Mouse (Mus musculus) MEL (cell line): Measurements from ENCODE around the gene Il17re. TPM values are rescaled to one million over a fixed set of nuclear protein-coding genes. Genes with fewer than 3 reads are reported as not detected.
A peak's percentile ranks its signal among the peaks of the same experiment; 100 is the strongest.

Source experiments
- DNase-seq: peaks from one replicate; pipeline ENCODE4 v3.0.0; 2011; ENCODE audit warnings: low read depth, low spot score
- H3K27ac ChIP-seq: 2 replicates; pipeline ENCODE4 v1.5.1; 2012; ENCODE audit warnings: low read depth, mild to moderate bottlenecking, control low read depth, low read length, moderate library complexity; ENCODE audit not compliant: control insufficient read depth
- H3K27me3 ChIP-seq, 2 experiments: fragments of 150-350 bp in 1 of 2; sonication (generic) in 1 of 2; 2 replicates each; pipeline ENCODE4 v1.6.1; 2012; ENCODE audit warnings: low read length in 2 of 2, mild to moderate bottlenecking in 2 of 2, improper control_type of control experiment in 1 of 2, moderate library complexity in 1 of 2; ENCODE audit not compliant: insufficient read depth in 2 of 2, control insufficient read depth in 1 of 2
- H3K36me3 ChIP-seq, 2 experiments: 2 replicates each; pipeline ENCODE4 v1.6.1; 2012 to 2014; ENCODE audit warnings: low read length in 2 of 2, improper control_type of control experiment in 1 of 2, inconsistent platforms in 1 of 2, mild to moderate bottlenecking in 1 of 2; ENCODE audit not compliant: insufficient read depth in 2 of 2, control insufficient read depth in 1 of 2
- H3K4me1 ChIP-seq, 2 experiments: fragments of 150-350 bp in 1 of 2; sonication (generic) in 1 of 2; 2 replicates each; pipeline ENCODE4 v1.6.1; 2012; ENCODE audit warnings: low read length in 2 of 2, improper control_type of control experiment in 1 of 2, mild to moderate bottlenecking in 1 of 2; ENCODE audit not compliant: insufficient read depth in 2 of 2, control insufficient read depth in 1 of 2
- H3K4me3 ChIP-seq, 2 experiments: fragments of 150-350 bp in 1 of 2; sonication (generic) in 1 of 2; 2 replicates each; pipeline ENCODE4 v1.5.1; 2012; ENCODE audit warnings: low read depth in 2 of 2, low read length in 2 of 2, mild to moderate bottlenecking in 2 of 2, moderate library complexity in 2 of 2, control low read depth in 1 of 2, improper control_type of control experiment in 1 of 2; ENCODE audit not compliant: control insufficient read depth in 1 of 2, insufficient read depth in 1 of 2
- H3K79me2 ChIP-seq: 2 replicates; pipeline ENCODE4 v1.6.1; 2012; ENCODE audit warnings: mild to moderate bottlenecking, low read length, moderate library complexity; ENCODE audit not compliant: control insufficient read depth, poor library complexity, insufficient read depth
- H3K9ac ChIP-seq: 2 replicates; pipeline ENCODE4 v1.6.1; 2012; ENCODE audit warnings: low read depth, mild to moderate bottlenecking, control low read depth, low read length, moderate library complexity; ENCODE audit not compliant: control insufficient read depth, poor library complexity, severe bottlenecking
- H3K9me3 ChIP-seq: fragments of 150-350 bp; sonication (generic); replicated peaks from 2 replicates; pipeline ENCODE4 v1.6.1; 2012; ENCODE audit warnings: mild to moderate bottlenecking, low read length, improper control_type of control experiment, moderate library complexity; ENCODE audit not compliant: insufficient read depth
- ELF1 ChIP-seq: IDR thresholded peaks from 2 replicates; pipeline ENCODE4 v1.6.1; 2014; ENCODE audit warnings: low read depth, mild to moderate bottlenecking, inconsistent platforms, low read length, improper control_type of control experiment, moderate library complexity
- ETS1 ChIP-seq: IDR thresholded peaks from 2 replicates; pipeline ENCODE4 v1.6.1; 2012; ENCODE audit warnings: low read depth, mild to moderate bottlenecking, inconsistent platforms, low read length, improper control_type of control experiment, moderate library complexity
- HCFC1 ChIP-seq: IDR thresholded peaks from 2 replicates; pipeline ENCODE4 v1.6.1; 2012; ENCODE audit warnings: low read depth, mild to moderate bottlenecking, inconsistent platforms, low read length, improper control_type of control experiment, moderate library complexity
- JUND ChIP-seq: IDR thresholded peaks from 2 replicates; pipeline ENCODE4 v1.6.1; 2011; ENCODE audit warnings: low read depth, mild to moderate bottlenecking, improper control_type of control experiment, low read length
- MAFK ChIP-seq: IDR thresholded peaks from 2 replicates; pipeline ENCODE4 v1.6.1; 2011; ENCODE audit warnings: low read depth, mild to moderate bottlenecking, low read length, improper control_type of control experiment, borderline replicate concordance
- MAX ChIP-seq: IDR thresholded peaks from 2 replicates; pipeline ENCODE4 v1.6.1; 2011; ENCODE audit warnings: low read length, improper control_type of control experiment
- MAZ ChIP-seq: IDR thresholded peaks from 2 replicates; pipeline ENCODE4 v1.6.1; 2012; ENCODE audit warnings: low read depth, mild to moderate bottlenecking, inconsistent platforms, low read length, improper control_type of control experiment
- MEF2A ChIP-seq: IDR thresholded peaks from 2 replicates; pipeline ENCODE4 v1.6.1; 2014; ENCODE audit warnings: low read depth, mild to moderate bottlenecking, inconsistent platforms, low read length, improper control_type of control experiment; ENCODE audit not compliant: poor library complexity, insufficient replicate concordance, severe bottlenecking; ENCODE audit errors: extremely low read depth
- MXI1 ChIP-seq: IDR thresholded peaks from 2 replicates; pipeline ENCODE4 v1.6.1; 2011; ENCODE audit warnings: mild to moderate bottlenecking, low read depth, low read length, improper control_type of control experiment
- MYB ChIP-seq: IDR thresholded peaks from 2 replicates; pipeline ENCODE4 v1.6.1; 2011; ENCODE audit warnings: mild to moderate bottlenecking, low read depth, low read length, improper control_type of control experiment
- NELFE ChIP-seq: IDR thresholded peaks from 2 replicates; pipeline ENCODE4 v1.6.1; 2011; ENCODE audit warnings: low read depth, low read length, improper control_type of control experiment
- NRF1 ChIP-seq: IDR thresholded peaks from 2 replicates; pipeline ENCODE4 v1.6.1; 2014; ENCODE audit warnings: low read depth, mild to moderate bottlenecking, inconsistent platforms, low read length, improper control_type of control experiment, moderate library complexity; ENCODE audit not compliant: poor library complexity, insufficient read depth, severe bottlenecking
- POLR2A ChIP-seq, 2 experiments: IDR thresholded peaks; 2 replicates each; pipeline ENCODE4 v1.6.1; 2011 to 2012; ENCODE audit warnings: low read length in 2 of 2, mild to moderate bottlenecking in 2 of 2, control low read depth in 1 of 2, improper control_type of control experiment in 1 of 2, low read depth in 1 of 2, moderate library complexity in 1 of 2; ENCODE audit not compliant: control insufficient read depth in 1 of 2, insufficient read depth in 1 of 2, poor library complexity in 1 of 2
- POLR2AphosphoS2 ChIP-seq: IDR thresholded peaks from 2 replicates; pipeline ENCODE4 v1.6.1; 2011; ENCODE audit warnings: low read length, improper control_type of control experiment
- SIN3A ChIP-seq: IDR thresholded peaks from 2 replicates; pipeline ENCODE4 v1.6.1; 2012; ENCODE audit warnings: low read length, improper control_type of control experiment, inconsistent platforms
- TAL1 ChIP-seq: IDR thresholded peaks from 2 replicates; pipeline ENCODE4 v1.6.1; 2012; ENCODE audit warnings: mild to moderate bottlenecking, inconsistent platforms, low read length, moderate library complexity, mixed read lengths
- TBP ChIP-seq: IDR thresholded peaks from 2 replicates; pipeline ENCODE4 v1.8.0; 2011; ENCODE audit warnings: low read depth, low read length, improper control_type of control experiment
- TCF12 ChIP-seq: IDR thresholded peaks from 2 replicates; pipeline ENCODE4 v1.6.1; 2014; ENCODE audit warnings: low read depth, mild to moderate bottlenecking, inconsistent platforms, low read length, improper control_type of control experiment, moderate library complexity
- USF1 ChIP-seq: IDR thresholded peaks from 2 replicates; pipeline ENCODE4 v1.6.1; 2014; ENCODE audit warnings: low read depth, mild to moderate bottlenecking, inconsistent platforms, low read length, improper control_type of control experiment, moderate library complexity
- USF2 ChIP-seq, 2 experiments: IDR thresholded peaks; 2 replicates each; pipeline ENCODE4 v1.6.1; 2011 to 2012; ENCODE audit warnings: improper control_type of control experiment in 2 of 2, low read length in 2 of 2, borderline replicate concordance in 1 of 2, inconsistent platforms in 1 of 2, low read depth in 1 of 2, mild to moderate bottlenecking in 1 of 2; ENCODE audit not compliant: insufficient read depth in 1 of 2
- ZKSCAN1 ChIP-seq: IDR thresholded peaks from 2 replicates; pipeline ENCODE4 v1.6.1; 2012; ENCODE audit warnings: low read depth, mild to moderate bottlenecking, inconsistent platforms, low read length, improper control_type of control experiment, moderate library complexity
- ZMIZ1 ChIP-seq: IDR thresholded peaks from 2 replicates; pipeline ENCODE4 v1.6.1; 2012; ENCODE audit warnings: low read depth, mild to moderate bottlenecking, inconsistent platforms, low read length, improper control_type of control experiment, moderate library complexity
- ZNF384 ChIP-seq: IDR thresholded peaks from 2 replicates; pipeline ENCODE4 v1.6.1; 2012; ENCODE audit warnings: low read depth, mild to moderate bottlenecking, inconsistent platforms, low read length, improper control_type of control experiment
- polyA plus RNA-seq, 2 experiments: library from polyadenylated mRNA; stranded (reverse) in 1 of 2; unstranded in 1 of 2; fragments of >175 nt in 1 of 2; fragments of >200 nt in 1 of 2; gene quantifications; 2 replicates each; pipeline versions ENCODE4 v1.2.1 to v1.2.4; 2012; ENCODE audit warnings: low replicate concordance in 2 of 2, low read depth in 1 of 2; ENCODE audit not compliant: insufficient read length in 2 of 2, insufficient read depth in 1 of 2, missing spikeins in 1 of 2
- total RNA-seq: library from RNA; depleted of rRNA; stranded (reverse); fragments of 300-350 nt; gene quantifications from 2 replicates; pipeline ENCODE4 v1.2.3, GENCODE M21; 2012

Gene Il17re
- total and polyA plus RNA-seq, 3 experiments: not detected

DNA sequence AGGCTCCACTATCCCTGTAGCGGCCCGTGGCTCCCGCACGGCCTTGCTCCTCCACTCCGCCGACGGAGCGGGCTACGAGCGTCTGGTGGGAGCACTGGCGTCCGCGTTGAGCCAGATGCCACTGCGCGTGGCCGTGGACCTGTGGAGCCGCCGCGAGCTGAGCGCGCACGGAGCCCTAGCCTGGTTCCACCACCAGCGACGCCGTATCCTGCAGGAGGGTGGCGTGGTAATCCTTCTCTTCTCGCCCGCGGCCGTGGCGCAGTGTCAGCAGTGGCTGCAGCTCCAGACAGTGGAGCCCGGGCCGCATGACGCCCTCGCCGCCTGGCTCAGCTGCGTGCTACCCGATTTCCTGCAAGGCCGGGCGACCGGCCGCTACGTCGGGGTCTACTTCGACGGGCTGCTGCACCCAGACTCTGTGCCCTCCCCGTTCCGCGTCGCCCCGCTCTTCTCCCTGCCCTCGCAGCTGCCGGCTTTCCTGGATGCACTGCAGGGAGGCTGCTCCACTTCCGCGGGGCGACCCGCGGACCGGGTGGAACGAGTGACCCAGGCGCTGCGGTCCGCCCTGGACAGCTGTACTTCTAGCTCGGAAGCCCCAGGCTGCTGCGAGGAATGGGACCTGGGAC is 24.3 kb downstream of the Il17re start:
- Histone ChIP-seq H3K9me3 (no peaks in the 10 kb centered on the region), H3K27me3 (peaks cover 2% of the 10 kb centered on the region in 2 experiments; a peak in 1 of 4 replicates), H3K4me3 (peak overlapping the region; percentile 73), H3K4me1 (peaks cover 6 to 18% of the 10 kb centered on the region in 2 experiments), H3K27ac (peak overlapping the region; percentile 62), H3K9ac (peak overlapping the region; percentile 78), H3K36me3 (peaks cover 0 to 16% of the 10 kb centered on the region in 2 experiments; a peak in 2 of 4 replicates), H3K79me2 (0 out of 2 replicates have a peak, but pooled peaks cover 2% of the 10 kb centered on the region)
- DNase-seq: peak; percentile 75
- TF ChIP-seq MYB (no peak), SIN3A (no peak), JUND (no peak), MAZ (no peak), POLR2A (IDR thresholded peaks at IDR 0.05; ENCODE audit: control insufficient read depth in 1 of 2, insufficient read depth in 1 of 2, low read depth in 1 of 2, low read length in 2 of 2, poor library complexity in 1 of 2) (peak in 1 of 2 experiments; percentile 48; a peak in 2 of 4 replicates), MXI1 (peak; percentile 5; the same call in 1 of the 2 replicates), ELF1 (no peak)

DNA sequence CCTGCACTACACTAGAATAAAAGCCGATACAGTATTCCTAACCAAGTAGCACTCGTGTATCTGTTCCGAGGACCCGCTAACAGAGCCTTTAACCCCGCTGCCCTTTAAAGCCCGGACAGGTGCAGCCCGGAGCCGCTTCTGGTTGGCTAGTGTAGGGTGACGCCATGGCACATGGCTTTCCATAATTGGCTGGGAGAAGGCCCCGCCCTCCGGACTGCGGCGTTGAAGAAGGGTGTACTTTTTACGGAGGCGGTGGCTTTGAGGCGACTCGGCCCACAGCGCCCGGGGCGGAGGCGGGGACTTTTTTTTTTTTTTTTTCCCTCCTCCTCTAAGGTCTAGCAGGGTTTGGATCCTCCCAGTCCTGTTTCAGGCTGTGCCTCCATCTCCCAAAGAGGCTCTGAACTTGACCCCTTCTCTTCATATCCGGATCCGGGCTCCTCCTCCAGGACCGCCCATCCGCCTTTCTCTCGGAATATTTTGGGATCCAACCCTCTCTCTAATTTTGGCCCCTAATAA is 24.9 kb downstream of the Il17re start, which contains the start of gene Creld1:
Gene Creld1, plus strand, starts transcription at position 198 of the 516 bp plus-strand sequence.
- Histone ChIP-seq H3K27ac (peak within 1 kb of the TSS; percentile 69), H3K4me3 (peak within 1 kb of the TSS; percentile 73 to 84), H3K9ac (peak within 1 kb of the TSS; percentile 83), H3K9me3 (no peaks in the 10 kb centered on the region), H3K4me1 (peaks cover 6 to 21% of the 10 kb centered on the region in 2 experiments), H3K79me2 (0 out of 2 replicates have a peak, but pooled peaks cover 2% of the 10 kb centered on the region), H3K27me3 (peaks cover 2% of the 10 kb centered on the region in 2 experiments; a peak in 1 of 4 replicates), H3K36me3 (peaks cover 0 to 17% of the 10 kb centered on the region in 2 experiments; a peak in 2 of 4 replicates)
- TF ChIP-seq TAL1 (no peak), POLR2A (IDR thresholded peaks at IDR 0.05; ENCODE audit: control insufficient read depth in 1 of 2, insufficient read depth in 1 of 2, low read depth in 1 of 2, low read length in 2 of 2, poor library complexity in 1 of 2) (peak in 1 of 2 experiments; percentile 98; a peak in 2 of 4 replicates), MAX (peak; percentile 47; the same call in 1 of the 2 replicates), ZMIZ1 (peak; percentile 79), USF1 (peak; percentile 59), HCFC1 (peak; percentile 50; the same call in 1 of the 2 replicates), POLR2AphosphoS2 (peak; percentile 72; the same call in 1 of the 2 replicates), NRF1 (peak; percentile 25; the same call in 1 of the 2 replicates), ELF1 (peak; percentile 45; the same call in 1 of the 2 replicates), SIN3A (peak; percentile 49), MEF2A (0 out of 2 replicates have a peak, but pooled peaks have one; percentile 31), ZNF384 (peak; percentile 98), MAFK (no peak), TCF12 (no peak; the same call in 1 of the 2 replicates), MAZ (peak; percentile 65; the same call in 1 of the 2 replicates), NELFE (peak; percentile 93), USF2 (IDR thresholded peaks at IDR 0.05; ENCODE audit: borderline replicate concordance in 1 of 2, insufficient read depth in 1 of 2, low read depth in 1 of 2, low read length in 2 of 2) (no peak), TBP (peak; percentile 96), ETS1 (peak; percentile 8; the same call in 1 of the 2 replicates), ZKSCAN1 (peak; percentile 12; the same call in 1 of the 2 replicates), MYB (no peak)
- peak; percentile 99 for DNase-seq
